Mouse (Mus musculus): ENCODE measurements around the gene Sstr3.

Gene Sstr3

GRCm38 (mm10) chr15:78530671-78531450, 13.6 kb downstream of the Sstr3 start, which contains the start of gene C1qtnf6:
Gene C1qtnf6, minus strand, starts transcription at chr15:78531416.
- DNase-seq (ENCODE audit: low read depth) = no peak

- DNase-seq (ENCODE audit: low read depth) = no peak
Measured at GRCm38 (mm10) chr15:78530141-78530540, 14.3 kb downstream of the Sstr3 start.

GRCm38 (mm10) chr15:78529428-78529990, 15.0 kb downstream of the Sstr3 start:
- no peak for DNase-seq (ENCODE audit: low read depth)

GRCm38 (mm10) chr15:78528726-78529411, 15.6 kb downstream of the Sstr3 start:
- no peak for DNase-seq (ENCODE audit: low read depth)

GRCm38 (mm10) chr15:78527973-78528372, 16.5 kb downstream of the Sstr3 start:
- DNase-seq (ENCODE audit: low read depth) = no peak

- DNase-seq (ENCODE audit: low read depth) = no peak
Measured at GRCm38 (mm10) chr15:78524163-78524562, 20.3 kb downstream of the Sstr3 start.

GRCm38 (mm10) chr15:78521892-78522291, 22.6 kb downstream of the Sstr3 start:
- no peak for DNase-seq (ENCODE audit: low read depth)

- no peak for DNase-seq (ENCODE audit: low read depth)
Measured at GRCm38 (mm10) chr15:78521331-78521730, 23.2 kb downstream of the Sstr3 start.

GRCm38 (mm10) chr15:78520112-78520715, 24.3 kb downstream of the Sstr3 start:
- no peak for DNase-seq (ENCODE audit: low read depth)

GRCm38 (mm10) chr15:78518221-78518620, 26.3 kb downstream of the Sstr3 start:
- no peak for DNase-seq (ENCODE audit: low read depth)

- no peak for DNase-seq (ENCODE audit: low read depth)
Measured at GRCm38 (mm10) chr15:78515759-78516158, 28.7 kb downstream of the Sstr3 start.

GRCm38 (mm10) chr15:78514393-78515146, 29.9 kb downstream of the Sstr3 start:
- peak; percentile 58 for DNase-seq (ENCODE audit: low read depth)

- DNase-seq (ENCODE audit: low read depth) = no peak
Measured at GRCm38 (mm10) chr15:78513019-78513418, 31.5 kb downstream of the Sstr3 start.

GRCm38 (mm10) chr15:78511951-78512350, 32.5 kb downstream of the Sstr3 start:
- DNase-seq (ENCODE audit: low read depth) = no peak

GRCm38 (mm10) chr15:78510736-78511135, 33.7 kb downstream of the Sstr3 start:
- no peak for DNase-seq (ENCODE audit: low read depth)

- DNase-seq (ENCODE audit: low read depth) = no peak
Measured at GRCm38 (mm10) chr15:78510121-78510576, 34.3 kb downstream of the Sstr3 start.

- no peak for DNase-seq (ENCODE audit: low read depth)
Measured at GRCm38 (mm10) chr15:78509297-78509899, 35.1 kb downstream of the Sstr3 start.

GRCm38 (mm10) chr15:78508443-78508842, 36.0 kb downstream of the Sstr3 start:
- DNase-seq (ENCODE audit: low read depth) = no peak

- DNase-seq (ENCODE audit: low read depth) = no peak
Measured at GRCm38 (mm10) chr15:78505541-78505940, 38.9 kb downstream of the Sstr3 start.

- no peak for DNase-seq (ENCODE audit: low read depth)
Measured at GRCm38 (mm10) chr15:78504816-78505215, 39.7 kb downstream of the Sstr3 start.

- DNase-seq (ENCODE audit: low read depth) = no peak
Measured at GRCm38 (mm10) chr15:78504013-78504412, 40.5 kb downstream of the Sstr3 start.
